Mouse (Mus musculus) stomach, postnatal 0 days (tissue): ENCODE measurements around the gene Necap1. TPM values are rescaled to one million over a fixed set of nuclear protein-coding genes. Genes with fewer than 3 reads are reported as not detected.

ENCODE experiments used
- ATAC-seq: fragments of 200-750 bp; cut with Nextera tagmentation; 2 replicates; pipeline ENCODE4 v1.8.0; 2017; ENCODE audit not compliant: low FRiP score, low TSS enrichment
- DNase-seq: peaks from one replicate; pipeline ENCODE4 v3.0.0-alpha.2; 2016; ENCODE audit warnings: low spot score
- H3K27ac ChIP-seq: fragments of 300-500 bp; sonication (generic); replicated peaks from 2 replicates; pipeline ENCODE4 v1.5.1; 2014; ENCODE audit warnings: mild to moderate bottlenecking, control low read depth
- H3K27me3 ChIP-seq: fragments of 300-500 bp; sonication (generic); 2 replicates; pipeline ENCODE4 v1.6.1; 2014; ENCODE audit warnings: low read length; ENCODE audit not compliant: control insufficient read depth, insufficient read depth
- H3K36me3 ChIP-seq: fragments of 300-500 bp; sonication (generic); 2 replicates; pipeline ENCODE4 v1.6.1; 2014; ENCODE audit warnings: low read length, mixed read lengths; ENCODE audit not compliant: control insufficient read depth, insufficient read depth
- H3K4me1 ChIP-seq: fragments of 300-500 bp; sonication (generic); replicated peaks from 2 replicates; pipeline ENCODE4 v1.6.1; 2014; ENCODE audit warnings: antibody characterized with exemption; ENCODE audit not compliant: control insufficient read depth, insufficient read depth
- H3K4me2 ChIP-seq: fragments of 300-500 bp; sonication (generic); replicated peaks from 2 replicates; pipeline ENCODE4 v1.6.1; 2014; ENCODE audit warnings: low read depth, mild to moderate bottlenecking, control low read depth, moderate library complexity
- H3K4me3 ChIP-seq: fragments of 300-500 bp; sonication (generic); 2 replicates; pipeline ENCODE4 v1.5.1; 2014; ENCODE audit warnings: low read depth, low read length, control low read depth
- H3K9ac ChIP-seq: fragments of 300-500 bp; sonication (generic); 2 replicates; pipeline ENCODE4 v1.6.1; 2014; ENCODE audit warnings: mild to moderate bottlenecking, low read length, control low read depth, mixed read lengths
- H3K9me3 ChIP-seq: fragments of 300-500 bp; sonication (generic); 2 replicates; pipeline ENCODE4 v1.6.1; 2016; ENCODE audit warnings: low read length; ENCODE audit not compliant: control insufficient read depth
- CTCF ChIP-seq: IDR thresholded peaks from 2 replicates; pipeline ENCODE4 v1.5.1; 2016; ENCODE audit warnings: antibody characterized with exemption, low read depth, mild to moderate bottlenecking, moderate library complexity
- EP300 ChIP-seq: optimal IDR thresholded peaks from 2 replicates; pipeline ENCODE3; 2016; ENCODE audit warnings: antibody characterized with exemption
- WGBS: fragments of 180-500 bp; shearing (Covaris S2); extraction: QIAGEN DNeasy Blood & Tissue Kit; methylation state at CpG from one replicate; pipeline ENCODE4 v1.1.7; 2014; 5-methylcytosine and 5-hydroxymethylcytosine counted together
- polyA plus RNA-seq: library from polyadenylated mRNA; unstranded; fragments of >200 nt; fragmentation: Nextera tagmentation; extraction: Ambion mirVana; gene quantifications from 2 replicates; pipeline ENCODE4 v1.2.1, GENCODE M21; 2015

Gene Necap1
- polyA plus RNA-seq, 1 experiment from 2014 or later = 29.1 TPM

DNA sequence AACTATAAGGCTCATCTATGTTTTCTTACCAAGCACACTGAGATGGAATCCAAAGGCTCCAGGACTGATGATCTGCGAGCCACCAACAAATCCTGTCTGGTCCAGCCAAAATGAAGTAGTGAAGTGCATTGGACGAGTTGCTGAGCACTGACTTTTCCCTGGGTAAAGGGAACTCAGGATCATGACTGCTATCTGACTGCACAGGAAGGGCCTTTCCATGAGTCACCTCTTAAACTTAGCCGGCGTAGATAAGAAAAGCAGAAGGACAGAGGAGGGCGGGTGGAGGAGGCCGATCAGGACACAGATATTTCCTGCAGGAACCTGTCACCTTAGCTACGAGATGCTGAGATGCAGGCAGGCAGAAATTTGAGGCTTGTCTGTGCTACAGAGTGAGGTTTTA is 18.3 kb upstream of the Necap1 start, which contains the start of gene C3ar1:
Gene C3ar1, minus strand, starts transcription at position 207 of the 400 bp plus-strand sequence.
- Histone ChIP-seq H3K4me3 (no peak within 1 kb of the TSS), H3K36me3 (no peaks in the 10 kb centered on the region), H3K27me3 (no peaks in the 10 kb centered on the region), H3K27ac (no peak within 1 kb of the TSS), H3K4me1 (no peaks in the 10 kb centered on the region), H3K4me2 (no peak within 1 kb of the TSS), H3K9ac (no peak within 1 kb of the TSS), H3K9me3 (no peaks in the 10 kb centered on the region)
- TF ChIP-seq EP300 (no peak), CTCF (no peak)
- DNase-seq = no peak
- WGBS = 50% methylated on average over 7 of the region's 7 CpGs
- no peak for ATAC-seq

GRCm38 (mm10) chr6:122862434-122862833 is 11.8 kb upstream of the Necap1 start:
- 71% methylated on average over 6 of the region's 6 CpGs for WGBS
- H3K9ac ChIP-seq = no peak overlapping the region

GRCm38 (mm10) chr6:122862871-122863270 is 11.4 kb upstream of the Necap1 start:
- 88% methylated on average over 1 of the region's 1 CpGs for WGBS
- no peak overlapping the region for H3K4me2 ChIP-seq
- no peaks in the 10 kb centered on the region for H3K4me1 ChIP-seq
- TF ChIP-seq CTCF (no peak), EP300 (no peak)
- no peaks in the 10 kb centered on the region for H3K27me3 ChIP-seq
- H3K36me3 ChIP-seq = no peaks in the 10 kb centered on the region
- no peak for ATAC-seq
- H3K9ac ChIP-seq = no peak overlapping the region
- peaks cover 4% of the 10 kb centered on the region; the same call in 1 of the 2 replicates for H3K9me3 ChIP-seq
- no peak overlapping the region for H3K4me3 ChIP-seq
- no peak for DNase-seq
- no peak overlapping the region for H3K27ac ChIP-seq

More at GRCm38 (mm10) chr6:122862434-122862833, 11.8 kb upstream of the Necap1 start:
- no peak overlapping the region for H3K4me2 ChIP-seq
- H3K27ac ChIP-seq = no peak overlapping the region
- no peak for TF ChIP-seq EP300
- TF ChIP-seq CTCF = peak; percentile 35
- H3K9me3 ChIP-seq = peaks cover 4% of the 10 kb centered on the region; the same call in 1 of the 2 replicates
- DNase-seq (no peak), ATAC-seq (no peak)
- no peaks in the 10 kb centered on the region for H3K4me1 ChIP-seq
- H3K4me3 ChIP-seq = no peak overlapping the region
- H3K27me3 ChIP-seq = no peaks in the 10 kb centered on the region
- H3K36me3 ChIP-seq = no peaks in the 10 kb centered on the region

DNA sequence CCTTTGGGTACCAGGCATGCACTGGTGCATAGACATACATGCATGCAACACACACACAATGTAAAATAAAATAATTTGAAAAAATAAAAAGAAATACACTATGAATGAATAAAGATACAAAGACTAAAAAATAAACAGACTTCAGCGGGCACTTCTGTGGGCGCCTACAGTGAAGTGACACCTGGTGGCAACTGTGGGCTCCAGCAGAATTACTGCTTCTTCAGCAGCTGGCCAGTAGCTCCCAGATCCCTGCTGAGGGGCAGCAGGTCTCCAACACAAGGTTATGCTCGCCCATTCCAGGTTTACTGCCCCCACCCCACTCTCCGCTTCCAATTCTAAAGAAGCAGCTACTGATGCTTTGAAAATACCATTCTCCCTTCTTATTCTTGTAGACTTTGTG is 6.4 kb upstream of the Necap1 start:
- H3K4me2 ChIP-seq = no peak overlapping the region
- H3K27me3 ChIP-seq = no peaks in the 10 kb centered on the region
- H3K36me3 ChIP-seq = no peaks in the 10 kb centered on the region
- no peaks in the 10 kb centered on the region for H3K4me1 ChIP-seq
- ATAC-seq (no peak), DNase-seq (peak; percentile 27)
- WGBS = 54% methylated on average over 4 of the region's 4 CpGs
- H3K9ac ChIP-seq = no peak overlapping the region
- H3K9me3 ChIP-seq = no peaks in the 10 kb centered on the region
- no peak overlapping the region for H3K27ac ChIP-seq
- TF ChIP-seq EP300 = no peak
- peak; percentile 59 for TF ChIP-seq CTCF
- no peak overlapping the region for H3K4me3 ChIP-seq

GRCm38 (mm10) chr6:122869846-122870245 is 4.4 kb upstream of the Necap1 start:
- TF ChIP-seq EP300 (no peak), CTCF (no peak)
- WGBS = 59% methylated on average over 11 of the region's 11 CpGs
- no peak overlapping the region for H3K27ac ChIP-seq
- no peak overlapping the region for H3K4me2 ChIP-seq
- no peak overlapping the region for H3K4me3 ChIP-seq
- no peaks in the 10 kb centered on the region for H3K4me1 ChIP-seq
- no peaks in the 10 kb centered on the region for H3K27me3 ChIP-seq
- ATAC-seq (no peak), DNase-seq (no peak)
- H3K9me3 ChIP-seq = no peaks in the 10 kb centered on the region
- H3K36me3 ChIP-seq = no peaks in the 10 kb centered on the region
- no peak overlapping the region for H3K9ac ChIP-seq

- no peak for TF ChIP-seq EP300
- TF ChIP-seq CTCF = no peak
- H3K9ac ChIP-seq = no peak overlapping the region
- 92% methylated on average over 5 of the region's 5 CpGs for whole genome bisulfite sequencing
- no peak overlapping the region for H3K27ac ChIP-seq
- no peak overlapping the region for H3K4me3 ChIP-seq
- no peaks in the 10 kb centered on the region for H3K27me3 ChIP-seq
- no peaks in the 10 kb centered on the region for H3K4me1 ChIP-seq
- no peaks in the 10 kb centered on the region for H3K9me3 ChIP-seq
- ATAC-seq (no peak), DNase-seq (no peak)
- H3K36me3 ChIP-seq = 0 out of 2 replicates have a peak, but pooled peaks cover 2% of the 10 kb centered on the region
- H3K4me2 ChIP-seq = no peak overlapping the region
Observed at GRCm38 (mm10) chr6:122872800-122873199, 1.5 kb upstream of the Necap1 start.
